Mouse (Mus musculus): ENCODE measurements around the gene Slc35d3.
A peak's percentile ranks its signal among the peaks of the same experiment; 100 is the strongest.

Gene Slc35d3

GRCm38 (mm10) chr10:19835887-19836710, 15.2 kb downstream of the Slc35d3 start:
- no peak for DNase-seq (ENCODE audit: low read depth, low spot score)

- no peak for DNase-seq (ENCODE audit: low read depth, low spot score)
Measured at GRCm38 (mm10) chr10:19834222-19834621, 17.0 kb downstream of the Slc35d3 start.

- no peak for DNase-seq (ENCODE audit: low read depth, low spot score)
Measured at GRCm38 (mm10) chr10:19831072-19831849, 20.0 kb downstream of the Slc35d3 start.

GRCm38 (mm10) chr10:19820986-19821385, 30.3 kb downstream of the Slc35d3 start:
- no peak for DNase-seq (ENCODE audit: low read depth, low spot score)

GRCm38 (mm10) chr10:19818723-19819355, 32.4 kb downstream of the Slc35d3 start:
- DNase-seq (ENCODE audit: low read depth, low spot score): no peak

- DNase-seq (ENCODE audit: low read depth, low spot score): no peak
Measured at GRCm38 (mm10) chr10:19815371-19815770, 35.9 kb downstream of the Slc35d3 start.

GRCm38 (mm10) chr10:19811436-19812172, 39.7 kb downstream of the Slc35d3 start:
- peak; percentile 13 for DNase-seq (ENCODE audit: low read depth, low spot score)

- no peak for DNase-seq (ENCODE audit: low read depth, low spot score)
Measured at GRCm38 (mm10) chr10:19804763-19805162, 46.5 kb downstream of the Slc35d3 start.

- DNase-seq (ENCODE audit: low read depth, low spot score): no peak
Measured at GRCm38 (mm10) chr10:19802958-19803357, 48.3 kb downstream of the Slc35d3 start.

Measured in forelimb bud, embryonic 11.5 days (tissue).